Mouse (Mus musculus): ENCODE measurements around the gene Edar.

Edar gene

GRCm38 (mm10) chr10:58601946-58602345 lies 73.5 kb downstream of the Edar start:
- no peak for DNase-seq (ENCODE audit: low read depth, low spot score)

- DNase-seq (ENCODE audit: low read depth, low spot score): no peak
Measured at GRCm38 (mm10) chr10:58601431-58601901, 74.0 kb downstream of the Edar start.

GRCm38 (mm10) chr10:58600983-58601382 lies 74.5 kb downstream of the Edar start:
- DNase-seq (ENCODE audit: low read depth, low spot score): no peak

- no peak for DNase-seq (ENCODE audit: low read depth, low spot score)
Measured at GRCm38 (mm10) chr10:58600151-58600550, 75.3 kb downstream of the Edar start.

GRCm38 (mm10) chr10:58595821-58596220 lies 79.6 kb downstream of the Edar start:
- no peak for DNase-seq (ENCODE audit: low read depth, low spot score)

- DNase-seq (ENCODE audit: low read depth, low spot score): no peak
Measured at GRCm38 (mm10) chr10:58595197-58595596, 80.3 kb downstream of the Edar start.

- no peak for DNase-seq (ENCODE audit: low read depth, low spot score)
Measured at GRCm38 (mm10) chr10:58594486-58594885, 81.0 kb downstream of the Edar start.

GRCm38 (mm10) chr10:58585427-58586223 lies 89.8 kb downstream of the Edar start:
- no peak for DNase-seq (ENCODE audit: low read depth, low spot score)

- no peak for DNase-seq (ENCODE audit: low read depth, low spot score)
Measured at GRCm38 (mm10) chr10:58560521-58560920, 114.9 kb downstream of the Edar start.

- peak; percentile 58 for DNase-seq (ENCODE audit: low read depth, low spot score)
Measured at GRCm38 (mm10) chr10:58559901-58560300, 115.6 kb downstream of the Edar start.

GRCm38 (mm10) chr10:58559098-58559497 lies 116.4 kb downstream of the Edar start:
- peak; percentile 73 for DNase-seq (ENCODE audit: low read depth, low spot score)

- no peak for DNase-seq (ENCODE audit: low read depth, low spot score)
Measured at GRCm38 (mm10) chr10:58554693-58555387, 120.6 kb downstream of the Edar start.
